Mouse (Mus musculus) stomach, postnatal 0 days (tissue): ENCODE results near the gene Bnip1.

Experiments used
- CTCF ChIP-seq: IDR thresholded peaks from 2 replicates; pipeline ENCODE4 v1.5.1; 2016; ENCODE audit warnings: antibody characterized with exemption, low read depth, mild to moderate bottlenecking, moderate library complexity
- EP300 ChIP-seq: optimal IDR thresholded peaks from 2 replicates; pipeline ENCODE3; 2016; ENCODE audit warnings: antibody characterized with exemption

DNA sequence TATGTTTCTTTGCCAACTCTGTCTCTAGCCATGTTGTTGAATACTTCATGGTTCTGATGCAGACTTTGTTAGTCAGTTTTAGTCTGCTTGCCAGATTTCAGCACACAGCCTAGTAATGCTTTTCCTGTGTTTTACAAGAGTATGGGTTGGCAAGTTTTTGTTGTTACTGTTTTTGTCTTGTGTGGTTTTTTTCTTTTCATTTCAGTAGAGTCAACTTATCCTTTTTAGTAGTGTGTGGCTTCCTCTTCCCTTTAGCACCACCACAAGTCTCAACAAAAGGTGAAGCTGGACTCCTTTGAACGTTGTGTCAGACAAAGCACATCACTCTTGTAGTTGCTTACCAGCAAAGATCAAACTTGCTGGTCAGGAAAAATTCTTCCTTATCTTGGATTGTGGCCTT lies 28.6 kb upstream of the Bnip1 start:
- no peak for TF ChIP-seq CTCF
- no peak for TF ChIP-seq EP300
